Mouse (Mus musculus) liver, embryonic 12.5 days (tissue): ENCODE data around the gene Adgrd1. TPM values are rescaled to one million over a fixed set of nuclear protein-coding genes. Genes with fewer than 3 reads are reported as not detected.

Source experiments
- ATAC-seq: fragments of 200-750 bp; cut with Nextera tagmentation; 2 replicates; pipeline ENCODE4 v1.8.0; 2017; ENCODE audit warnings: moderate number of reproducible peaks, mild to moderate bottlenecking, moderate library complexity
- H3K27ac ChIP-seq: fragments of 300-500 bp; sonication (generic); 2 replicates; pipeline ENCODE4 v1.5.1; 2016; ENCODE audit warnings: mild to moderate bottlenecking
- H3K27me3 ChIP-seq: fragments of 300-500 bp; sonication (generic); replicated peaks from 2 replicates; pipeline ENCODE4 v1.6.1; 2016; ENCODE audit warnings: mild to moderate bottlenecking, moderate library complexity
- H3K36me3 ChIP-seq: fragments of 300-500 bp; sonication (generic); 2 replicates; pipeline ENCODE4 v1.6.1; 2016; ENCODE audit warnings: mild to moderate bottlenecking, moderate library complexity
- H3K4me1 ChIP-seq: fragments of 300-500 bp; sonication (generic); 2 replicates; pipeline ENCODE4 v1.6.1; 2016
- H3K4me2 ChIP-seq: fragments of 300-500 bp; sonication (generic); 2 replicates; pipeline ENCODE4 v1.6.1; 2016; ENCODE audit warnings: mild to moderate bottlenecking, moderate library complexity
- H3K4me3 ChIP-seq: fragments of 300-500 bp; sonication (generic); 2 replicates; pipeline ENCODE4 v1.5.1; 2016; ENCODE audit warnings: mild to moderate bottlenecking, moderate library complexity
- H3K9ac ChIP-seq: fragments of 300-500 bp; sonication (generic); 2 replicates; pipeline ENCODE4 v1.6.1; 2016; ENCODE audit warnings: mild to moderate bottlenecking, moderate library complexity
- H3K9me3 ChIP-seq: fragments of 300-500 bp; sonication (generic); replicated peaks from 2 replicates; pipeline ENCODE4 v1.6.1; 2016; ENCODE audit warnings: mild to moderate bottlenecking, moderate library complexity
- WGBS: fragments of 180-500 bp; shearing (Covaris S2); methylation state at CpG from one replicate; pipeline ENCODE4 v1.1.7; 2016; ENCODE audit not compliant: insufficient replicate concordance; 5-methylcytosine and 5-hydroxymethylcytosine counted together
- polyA plus RNA-seq: library from polyadenylated mRNA; unstranded; fragments of >200 nt; fragmentation: Nextera tagmentation; extraction: Ambion mirVana; gene quantifications from 2 replicates; pipeline ENCODE4 v1.2.1, GENCODE M21; 2016

Gene Adgrd1
- polyA plus RNA-seq, 1 experiment from 2014 or later = 0.02 TPM

- 53% methylated on average over 5 of the region's 5 CpGs for WGBS
- Histone ChIP-seq H3K9ac (no peak overlapping the region), H3K27me3 (no peaks in the 10 kb centered on the region), H3K27ac (no peak overlapping the region), H3K9me3 (no peaks in the 10 kb centered on the region), H3K4me3 (no peak overlapping the region), H3K4me1 (no peaks in the 10 kb centered on the region), H3K36me3 (no peaks in the 10 kb centered on the region), H3K4me2 (no peak overlapping the region)
- ATAC-seq = no peak
These were observed 147.8 kb downstream of the Adgrd1 start for GRCm38 (mm10) chr5:129244392-129244791.

- Histone ChIP-seq H3K27ac (no peak overlapping the region), H3K4me1 (no peaks in the 10 kb centered on the region), H3K4me3 (no peak overlapping the region), H3K9me3 (peaks cover 1% of the 10 kb centered on the region), H3K9ac (no peak overlapping the region), H3K4me2 (no peak overlapping the region), H3K36me3 (no peaks in the 10 kb centered on the region), H3K27me3 (no peaks in the 10 kb centered on the region)
- WGBS = 64% methylated on average over 8 of the region's 8 CpGs
- no peak for ATAC-seq
These were observed 152.5 kb downstream of the Adgrd1 start for GRCm38 (mm10) chr5:129249080-129249479.

Other genes starting within 250 kb of the Adgrd1 start
- gene Rimbp2, start 143.3 kb upstream of the Adgrd1 start, polyA plus RNA-seq = not detected in 2 replicates
- 95.8 and 106 TPM in 2 replicates for gene Stx2, start 88.2 kb upstream of the Adgrd1 start, polyA plus RNA-seq
- 682 and 694 TPM in 2 replicates for gene Ran, start 76.7 kb upstream of the Adgrd1 start, polyA plus RNA-seq